Mouse (Mus musculus): ENCODE measurements around the gene Stat5a.

Stat5a gene

GRCm38 (mm10) chr11:100863141-100863540, 4.0 kb downstream of the Stat5a start:
- DNase-seq = no peak

- DNase-seq = no peak
These were observed 6.5 kb downstream of the Stat5a start for GRCm38 (mm10) chr11:100865618-100866017.

- no peak for DNase-seq
These were observed 11.3 kb downstream of the Stat5a start for GRCm38 (mm10) chr11:100870256-100870967.

- DNase-seq = no peak
These were observed 11.8 kb downstream of the Stat5a start for GRCm38 (mm10) chr11:100870968-100871350.

GRCm38 (mm10) chr11:100875761-100876160, 16.6 kb downstream of the Stat5a start:
- no peak for DNase-seq

- no peak for DNase-seq
These were observed 20.3 kb downstream of the Stat5a start for GRCm38 (mm10) chr11:100879321-100880078.

- DNase-seq = no peak
These were observed 24.5 kb downstream of the Stat5a start for GRCm38 (mm10) chr11:100883640-100884039.

- DNase-seq = no peak
These were observed 26.3 kb downstream of the Stat5a start for GRCm38 (mm10) chr11:100885472-100885871.

- DNase-seq = no peak
These were observed 27.1 kb downstream of the Stat5a start for GRCm38 (mm10) chr11:100886188-100886740.

GRCm38 (mm10) chr11:100887236-100887635, 28.1 kb downstream of the Stat5a start:
- no peak for DNase-seq

GRCm38 (mm10) chr11:100887764-100888163, 28.6 kb downstream of the Stat5a start:
- no peak for DNase-seq

- no peak for DNase-seq
These were observed 29.2 kb downstream of the Stat5a start for GRCm38 (mm10) chr11:100888348-100888820.

GRCm38 (mm10) chr11:100890481-100890880, 31.3 kb downstream of the Stat5a start:
- DNase-seq = peak; percentile 28 to 64

GRCm38 (mm10) chr11:100891256-100892123, 32.3 kb downstream of the Stat5a start:
- peak in 1 of 2 experiments; percentile 36 for DNase-seq

- no peak for DNase-seq
These were observed 33.3 kb downstream of the Stat5a start for GRCm38 (mm10) chr11:100892435-100892834.

GRCm38 (mm10) chr11:100893482-100893881, 34.3 kb downstream of the Stat5a start:
- peak; percentile 90 to 93 for DNase-seq

- DNase-seq = no peak
These were observed 35.2 kb downstream of the Stat5a start for GRCm38 (mm10) chr11:100894146-100894918.

GRCm38 (mm10) chr11:100896078-100896477, 36.9 kb downstream of the Stat5a start:
- no peak for DNase-seq

GRCm38 (mm10) chr11:100897294-100898231, 38.4 kb downstream of the Stat5a start:
- DNase-seq = no peak

GRCm38 (mm10) chr11:100898441-100899199, 39.5 kb downstream of the Stat5a start:
- DNase-seq = no peak
